Mouse (Mus musculus) cerebellum, adult 2 months (tissue): ENCODE results near the gene Nr1d1.

Experiments used
- CTCF ChIP-seq: fragments of 200-500 bp; IDR thresholded peaks from 2 replicates; pipeline ENCODE4 v1.5.1; 2011; ENCODE audit warnings: low read depth, mild to moderate bottlenecking, control low read depth, low read length, moderate library complexity, borderline replicate concordance; ENCODE audit not compliant: insufficient read depth
- POLR2A ChIP-seq: fragments of 200-500 bp; IDR thresholded peaks from 2 replicates; pipeline ENCODE4 v1.6.1; 2011; ENCODE audit warnings: low read length, control low read depth, borderline replicate concordance; ENCODE audit not compliant: insufficient read depth

DNA sequence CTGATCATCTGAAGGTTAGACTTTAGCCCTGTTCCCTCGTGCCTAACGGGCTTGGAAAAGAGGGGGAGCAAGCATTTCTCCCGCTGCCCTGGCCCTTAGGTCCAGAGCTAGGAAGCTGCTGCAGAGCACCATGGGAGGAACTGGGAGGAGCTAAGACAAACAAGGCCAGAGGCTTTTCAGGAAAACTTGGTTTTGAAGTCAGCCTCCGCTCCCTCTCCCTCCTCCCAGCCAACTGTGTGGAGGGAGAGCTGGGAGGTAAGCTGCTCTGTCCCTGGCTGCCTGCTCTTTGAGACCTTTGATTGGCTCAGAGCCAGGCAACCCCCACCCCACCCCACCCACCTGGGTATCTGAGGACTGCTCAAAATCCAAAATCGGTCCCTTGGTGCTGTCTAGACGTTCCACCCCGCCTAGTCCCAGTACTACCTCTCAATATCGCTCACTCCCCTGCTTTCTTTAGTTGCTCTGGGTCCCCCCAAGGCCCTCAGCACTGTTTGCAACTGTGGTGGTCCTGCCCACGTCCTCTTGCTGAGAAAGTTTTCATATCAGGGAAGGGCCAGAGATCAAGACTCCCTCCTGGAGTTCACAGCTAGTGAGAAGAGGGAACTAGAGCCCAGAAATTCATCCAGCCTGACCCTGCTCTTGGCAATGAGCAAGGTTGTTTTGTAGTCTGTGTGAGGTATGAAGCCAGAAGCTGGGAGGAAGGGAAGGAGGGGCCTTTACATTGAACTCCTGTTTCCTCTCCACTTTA is 1.9 kb upstream of the Nr1d1 start:
- TF ChIP-seq CTCF (no peak), POLR2A (no peak)
